In genomic region chr4:53772004-53772403, GRCm38 (mm10) we compare ENCODE assay signal across 19 mouse cellular contexts. TPM values are rescaled to one million over a fixed set of nuclear protein-coding genes. Genes with fewer than 3 reads are reported as not detected.
DNase-seq lines count a peak whose midpoint lies in the region; ATAC-seq and TF ChIP-seq lines count a peak whose summit lies in the region.
"Had no signal": no experiment of that assay in that cellular context is flagged by ENCODE, and none has a peak within 500 bp of the region (broad histone marks: within the 10 kb centered on the region; RNA-seq: fewer than 3 reads in every experiment).

No protein-coding gene starts in this region.

- 0 out of 2 replicates have a peak overlapping the region, but pooled peaks have one; percentile 28 for H3K27ac ChIP-seq in midbrain, embryonic 10.5 days (replicated peaks)
- H3K27ac ChIP-seq in midbrain, postnatal 0 days (ENCODE audit: low read depth, low read length): no peak overlapping the region
- peak overlapping the region; percentile 66 for H3K27ac ChIP-seq in midbrain, embryonic 13.5 days
- no peak overlapping the region for H3K27ac ChIP-seq in cerebellum, adult 2 months (ENCODE audit: insufficient read depth, low read length)
- H3K27ac ChIP-seq: embryonic facial prominence, embryonic 13.5 days; forebrain, embryonic 12.5 days; hindbrain, embryonic 12.5 days had no signal

- no peak overlapping the region for H3K9ac ChIP-seq in midbrain, postnatal 0 days (replicated peaks; ENCODE audit: low read length, poor library complexity, severe bottlenecking)
- no peak overlapping the region for H3K9ac ChIP-seq in midbrain, embryonic 13.5 days (replicated peaks)
- H3K9ac ChIP-seq: embryonic facial prominence, embryonic 13.5 days; forebrain, embryonic 12.5 days; heart, embryonic 12.5 days; hindbrain, embryonic 12.5 days had no signal

- ATAC-seq in midbrain, postnatal 0 days (ENCODE audit: low FRiP score): no peak
- no peak for ATAC-seq in midbrain, embryonic 13.5 days
- ATAC-seq: forebrain, embryonic 16.5 days; hindbrain, embryonic 16.5 days had no signal

- DNase-seq in midbrain, embryonic 10.5 days (ENCODE audit: low spot score): no peak
- DNase-seq in midbrain, postnatal 0 days (ENCODE audit: low spot score): no peak
- DNase-seq in large intestine, adult 2 months (ENCODE audit: low read depth, low spot score): peak; percentile 46
- DNase-seq in cerebellum, adult 2 months: no peak
- no peak for DNase-seq in adrenal gland, postnatal 36 days
- DNase-seq: adrenal gland, adult 8-10 months; cerebellum, adult 11-12 months; cerebellum, adult 9-11 months; cerebellum, postnatal 36 days; gastrocnemius, postnatal 14 days; heart, postnatal 36 days had no signal

- no peak for TF ChIP-seq POLR2A in cerebellum, adult 2 months (IDR thresholded peaks at IDR 0.05; ENCODE audit: borderline replicate concordance, insufficient read depth, low read length)

- no peak overlapping the region for H3K4me2 ChIP-seq in midbrain, postnatal 0 days (ENCODE audit: low read depth, low read length, poor library complexity, severe bottlenecking)
- H3K4me2 ChIP-seq in midbrain, embryonic 13.5 days (replicated peaks): no peak overlapping the region
- H3K4me2 ChIP-seq: embryonic facial prominence, embryonic 13.5 days; forebrain, embryonic 12.5 days; heart, embryonic 12.5 days; hindbrain, embryonic 12.5 days had no signal

- H3K4me1 ChIP-seq in midbrain, embryonic 10.5 days: peaks cover 57% of the 10 kb centered on the region
- 0 out of 2 replicates have a peak, but pooled peaks cover 6% of the 10 kb centered on the region for H3K4me1 ChIP-seq in midbrain, postnatal 0 days (ENCODE audit: insufficient read depth, low read length)
- H3K4me1 ChIP-seq in midbrain, embryonic 13.5 days (replicated peaks): peaks cover 37% of the 10 kb centered on the region
- no peaks in the 10 kb centered on the region for H3K4me1 ChIP-seq in cerebellum, adult 2 months (ENCODE audit: control insufficient read depth, insufficient read depth, low read length)

- 0 out of 2 replicates have a peak, but pooled peaks cover 5% of the 10 kb centered on the region for H3K36me3 ChIP-seq in midbrain, embryonic 10.5 days
- H3K36me3 ChIP-seq in midbrain, postnatal 0 days (ENCODE audit: insufficient read depth, low read length): no peaks in the 10 kb centered on the region
- H3K36me3 ChIP-seq in midbrain, embryonic 13.5 days: peaks cover 6% of the 10 kb centered on the region; the same call in 1 of the 2 replicates

- H3K4me3 ChIP-seq in midbrain, embryonic 10.5 days: no peak overlapping the region
- H3K4me3 ChIP-seq in midbrain, postnatal 0 days (ENCODE audit: low read depth, low read length): no peak overlapping the region
- H3K4me3 ChIP-seq in midbrain, embryonic 13.5 days (replicated peaks): no peak overlapping the region
- H3K4me3 ChIP-seq in cerebellum, adult 2 months (replicated peaks; ENCODE audit: insufficient read depth, low read depth, low read length): no peak overlapping the region
- H3K4me3 ChIP-seq: embryonic facial prominence, embryonic 13.5 days; forebrain, embryonic 12.5 days; heart, embryonic 12.5 days; hindbrain, embryonic 12.5 days had no signal

- peaks cover 97% of the 10 kb centered on the region for H3K27me3 ChIP-seq in midbrain, embryonic 10.5 days (ENCODE audit: low read depth, poor library complexity, severe bottlenecking)
- peaks cover 4% of the 10 kb centered on the region; the same call in 1 of the 2 replicates for H3K27me3 ChIP-seq in midbrain, postnatal 0 days (ENCODE audit: insufficient read depth, low read length)
- peaks cover 12% of the 10 kb centered on the region for H3K27me3 ChIP-seq in midbrain, embryonic 13.5 days
- no peaks in the 10 kb centered on the region for H3K27me3 ChIP-seq in cerebellum, adult 2 months (ENCODE audit: control insufficient read depth, insufficient read depth, low read length)

- WGBS in midbrain, embryonic 10.5 days: 53% methylated on average over 5 of the region's 5 CpGs
- WGBS in midbrain, postnatal 0 days: 59% methylated on average over 5 of the region's 5 CpGs
- WGBS in large intestine, adult 2 months: 51% methylated on average over 5 of the region's 5 CpGs
- WGBS in midbrain, embryonic 13.5 days: 57% methylated on average over 5 of the region's 5 CpGs
- WGBS in cerebellum, adult 2 months: 73% methylated on average over 5 of the region's 5 CpGs

- no peaks in the 10 kb centered on the region for H3K9me3 ChIP-seq in midbrain, embryonic 10.5 days (replicated peaks)
- H3K9me3 ChIP-seq in midbrain, postnatal 0 days (ENCODE audit: low read length): no peaks in the 10 kb centered on the region
- H3K9me3 ChIP-seq in midbrain, embryonic 13.5 days: no peaks in the 10 kb centered on the region
- H3K9me3 ChIP-seq: embryonic facial prominence, embryonic 13.5 days; forebrain, embryonic 12.5 days; heart, embryonic 12.5 days; hindbrain, embryonic 12.5 days had no signal

- no peak for TF ChIP-seq CTCF in midbrain, postnatal 0 days (IDR thresholded peaks at IDR 0.05)
- no peak for TF ChIP-seq CTCF in cerebellum, adult 2 months (IDR thresholded peaks at IDR 0.05; ENCODE audit: borderline replicate concordance, insufficient read depth, low read depth, low read length)

RNA-seq across cellular contexts. Expression of gene Tal2, which starts 7.5 kb away (rescaled TPM):
- polyA plus RNA-seq in midbrain, embryonic 10.5 days (2016; fragmentation: Nextera tagmentation; extraction: Ambion mirVana): 22.1 and 33.5 TPM in 2 replicates
- 0.94 and 1.3 TPM in 2 replicates for total RNA-seq in midbrain, postnatal 0 days (2014; rRNA removed)
- polyA plus RNA-seq in midbrain, postnatal 0 days (2015; fragmentation: Nextera tagmentation; extraction: Ambion mirVana): 0.33 and 0.38 TPM in 2 replicates
- not detected in 2 replicates for polyA plus RNA-seq in large intestine, adult 2 months (2012; rRNA removed)
- polyA plus RNA-seq in midbrain, embryonic 13.5 days (2015; fragmentation: Nextera tagmentation; extraction: Ambion mirVana): 30.1 and 35.7 TPM in 2 replicates
- polyA plus RNA-seq in cerebellum, adult 2 months (2012; rRNA removed): 0.08 and 0.25 TPM in 2 replicates
- not detected for total RNA-seq in adrenal gland, postnatal 36 days (2021)
- polyA plus RNA-seq: heart, embryonic 16.5 days had no signal

RNA-seq across cellular contexts. Expression of gene Tmem38b, which starts 53.8 kb away (rescaled TPM):
- polyA plus RNA-seq in midbrain, embryonic 10.5 days (2016; fragmentation: Nextera tagmentation; extraction: Ambion mirVana): 9.7 and 9.8 TPM in 2 replicates
- 3.2 and 7.4 TPM in 2 replicates for total RNA-seq in midbrain, postnatal 0 days (2014; rRNA removed)
- 6.4 and 7.3 TPM in 2 replicates for polyA plus RNA-seq in midbrain, postnatal 0 days (2015; fragmentation: Nextera tagmentation; extraction: Ambion mirVana)
- 2.5 and 2.7 TPM in 2 replicates for polyA plus RNA-seq in large intestine, adult 2 months (2012; rRNA removed)
- polyA plus RNA-seq in midbrain, embryonic 13.5 days (2015; fragmentation: Nextera tagmentation; extraction: Ambion mirVana): 11.1 TPM in 2 replicates
- 8.5 and 9.2 TPM in 2 replicates for polyA plus RNA-seq in cerebellum, adult 2 months (2012; rRNA removed)
- 10 to 100 TPM; 17.7 to 33.5 TPM for total RNA-seq in adrenal gland, postnatal 36 days (2021)

RNA-seq across cellular contexts. Expression of gene Fktn, which starts 58.2 kb away (rescaled TPM):
- 25.4 and 27.9 TPM in 2 replicates for polyA plus RNA-seq in midbrain, embryonic 10.5 days (2016; fragmentation: Nextera tagmentation; extraction: Ambion mirVana)
- 16.6 and 19.0 TPM in 2 replicates for total RNA-seq in midbrain, postnatal 0 days (2014; rRNA removed)
- 14.5 and 18.8 TPM in 2 replicates for polyA plus RNA-seq in midbrain, postnatal 0 days (2015; fragmentation: Nextera tagmentation; extraction: Ambion mirVana)
- 2.7 and 3.5 TPM in 2 replicates for polyA plus RNA-seq in large intestine, adult 2 months (2012; rRNA removed)
- 23.3 and 23.5 TPM in 2 replicates for polyA plus RNA-seq in midbrain, embryonic 13.5 days (2015; fragmentation: Nextera tagmentation; extraction: Ambion mirVana)
- polyA plus RNA-seq in cerebellum, adult 2 months (2012; rRNA removed): 20.7 and 25.0 TPM in 2 replicates
- total RNA-seq in adrenal gland, postnatal 36 days (2021): 10 to 100 TPM; 12.7 to 18.1 TPM

Comparison
In these comparisons a context has a peak if more than half of its experiments do, and no peak if none do; other contexts are left out.
1. H3K27ac ChIP-seq: peak in midbrain, embryonic 10.5 days (single experiment) and midbrain, embryonic 13.5 days (single experiment); none in midbrain, postnatal 0 days (single experiment) and cerebellum, adult 2 months (single experiment).
2. RNA of gene Tal2, which starts 7.5 kb away (polyA plus RNA-seq): 30.1 to 35.7 TPM in midbrain, embryonic 13.5 days and 22.1 to 33.5 TPM in midbrain, embryonic 10.5 days; 0.33 to 0.38 TPM in midbrain, postnatal 0 days, 0.08 to 0.25 TPM in cerebellum, adult 2 months and not detected in large intestine, adult 2 months; every median in the first group is over 10 times any median in the second.